Mouse (Mus musculus) ES-CJ7 (cell line): ENCODE measurements at regions not wholly inside any gene's neighbourhood (a gene's known extent, or its start where the extent isn't known, plus 50 kb on each side); places are given as distances from the start of the nearest gene placed in this dataset.

Source experiments
- DNase-seq: peaks from one replicate; pipeline ENCODE4 v3.0.0; 2011; ENCODE audit warnings: low read depth, low spot score

DNA sequence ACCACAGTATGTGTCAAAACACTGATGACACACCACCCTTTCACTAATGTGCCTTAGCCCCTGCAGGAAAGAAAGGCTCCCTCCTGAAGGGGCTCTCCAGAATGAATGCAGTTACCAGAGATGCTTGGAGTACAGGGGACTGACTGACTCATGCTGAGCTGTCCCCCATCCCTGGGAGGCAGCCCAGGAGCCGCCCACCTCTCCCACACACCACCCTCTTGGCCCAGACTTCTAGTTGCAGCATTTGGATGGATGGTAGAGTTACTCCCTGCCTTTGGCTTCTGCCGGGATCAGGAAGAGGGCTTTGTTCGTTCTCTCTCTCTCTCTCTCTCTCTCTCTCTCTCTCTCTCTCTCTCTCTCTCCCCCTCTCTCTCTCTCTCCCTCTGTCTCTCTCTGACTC lies 53.4 kb upstream of the Jun start:
- DNase-seq, result no peak

GRCm38 (mm10) chr4:95105926-95106622 lies 54.1 kb upstream of the Jun start:
- peak; percentile 54 for DNase-seq

GRCm38 (mm10) chr4:95106881-95107665 lies 55.1 kb upstream of the Jun start:
- DNase-seq, result no peak

GRCm38 (mm10) chr4:95108811-95109210 lies 56.8 kb upstream of the Jun start:
- DNase-seq, result peak; percentile 26

DNA sequence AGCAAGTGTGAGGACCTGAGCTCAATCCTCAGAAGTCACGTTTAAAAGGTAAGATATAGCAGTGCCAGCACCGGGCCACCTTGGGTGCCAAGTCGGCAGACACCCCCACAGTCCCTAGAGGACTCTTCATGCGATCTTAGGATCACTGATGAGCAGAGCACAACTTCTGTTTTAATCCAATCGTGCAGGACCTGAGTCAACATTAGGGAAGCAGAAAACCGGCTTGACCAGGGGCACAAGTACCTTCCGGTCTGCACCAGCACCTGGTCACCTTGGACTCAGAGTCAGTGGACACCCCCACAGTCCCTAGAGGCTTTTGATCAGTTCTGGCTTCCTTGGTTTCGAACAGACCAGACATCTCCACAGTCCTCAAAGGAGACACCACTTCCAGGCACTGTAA lies 58.8 kb upstream of the Jun start:
- no peak for DNase-seq

DNA sequence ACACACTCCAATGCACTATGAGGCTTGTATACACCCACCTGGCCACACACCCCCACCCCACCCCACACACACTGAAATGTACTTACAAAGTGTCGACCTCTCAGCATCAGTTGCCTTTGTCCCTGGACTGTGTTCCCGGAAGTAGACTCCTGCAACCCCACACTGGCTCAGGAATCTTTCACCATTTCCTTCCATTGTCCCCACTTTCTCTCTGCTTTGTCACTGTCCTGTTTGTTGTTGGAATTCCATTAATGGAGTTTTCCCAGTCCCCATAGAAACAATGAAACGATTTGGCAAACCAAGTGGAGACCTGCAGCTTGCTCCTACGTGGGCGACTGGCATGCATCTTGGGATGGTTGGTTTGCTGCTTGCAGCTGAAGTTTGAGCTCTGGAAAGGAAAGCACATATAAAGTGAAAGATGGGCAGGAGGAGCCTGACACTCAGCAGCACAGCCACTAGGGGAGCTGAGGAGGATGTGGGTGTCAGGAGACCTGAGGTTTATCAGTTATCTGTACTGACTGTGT lies 65.2 kb upstream of the Jun start:
- peak; percentile 58 for DNase-seq

- no peak for DNase-seq
These were observed 68.9 kb upstream of the Jun start for GRCm38 (mm10) chr4:95120876-95121275.

DNA sequence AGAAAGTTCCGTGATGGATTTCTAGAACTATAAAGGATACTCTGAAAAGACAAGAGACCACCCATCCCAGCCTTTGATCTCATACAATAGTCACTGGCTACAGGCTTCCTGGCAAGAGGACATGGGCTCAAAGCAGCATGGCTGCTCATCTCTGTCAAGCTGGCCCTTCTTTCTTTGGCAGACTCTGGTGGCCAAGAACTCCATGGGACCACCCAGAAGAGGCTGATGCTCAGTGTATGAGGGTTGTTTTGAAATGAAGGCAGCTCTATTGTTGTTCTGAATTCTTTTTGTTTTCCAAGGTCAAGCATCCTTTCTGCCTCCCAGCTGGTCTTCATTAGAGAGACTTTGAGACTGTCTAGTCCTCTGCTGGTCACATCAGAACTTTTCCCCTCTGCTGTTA lies 73.3 kb upstream of the Jun start:
- DNase-seq, result no peak

DNA sequence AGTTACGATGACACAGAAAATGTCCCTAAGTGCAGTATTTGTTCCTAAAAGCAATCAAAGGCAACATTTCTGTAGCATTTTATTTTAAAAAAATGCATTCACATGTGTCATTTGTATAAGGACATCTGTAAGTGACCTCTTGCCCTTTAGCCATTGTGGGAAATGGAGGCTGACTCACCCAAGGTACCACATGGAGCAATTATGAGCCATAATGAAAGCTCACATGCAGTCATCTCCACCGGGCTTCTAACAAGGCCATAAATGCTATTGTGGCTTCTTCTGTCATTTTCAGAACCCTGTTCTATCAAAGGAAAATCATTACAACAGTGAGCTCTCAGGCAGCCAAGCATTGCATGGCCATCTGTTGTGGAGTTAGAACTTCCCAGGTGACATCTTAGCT lies 75.9 kb upstream of the Jun start:
- DNase-seq, result no peak

DNA sequence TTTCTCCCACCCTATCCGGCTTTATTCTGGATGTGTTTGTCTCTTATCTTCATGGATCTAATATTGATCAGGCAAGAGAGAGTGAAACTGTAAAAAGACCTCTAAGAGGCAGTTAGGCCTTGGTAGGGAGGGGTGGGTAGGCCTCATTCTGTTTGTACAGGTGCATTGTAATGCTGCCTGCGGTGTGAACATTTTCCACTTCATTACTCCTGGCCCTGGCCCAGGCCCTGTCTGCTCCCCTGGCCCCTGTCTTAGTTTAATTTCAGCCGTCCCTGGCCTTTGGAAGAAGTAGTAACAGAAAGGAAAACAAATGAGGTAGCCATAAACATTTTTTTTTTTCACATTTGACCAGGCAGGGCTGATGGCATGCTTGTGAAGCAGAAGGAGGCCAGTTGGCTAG lies 81.8 kb upstream of the Jun start:
- no peak for DNase-seq

DNA sequence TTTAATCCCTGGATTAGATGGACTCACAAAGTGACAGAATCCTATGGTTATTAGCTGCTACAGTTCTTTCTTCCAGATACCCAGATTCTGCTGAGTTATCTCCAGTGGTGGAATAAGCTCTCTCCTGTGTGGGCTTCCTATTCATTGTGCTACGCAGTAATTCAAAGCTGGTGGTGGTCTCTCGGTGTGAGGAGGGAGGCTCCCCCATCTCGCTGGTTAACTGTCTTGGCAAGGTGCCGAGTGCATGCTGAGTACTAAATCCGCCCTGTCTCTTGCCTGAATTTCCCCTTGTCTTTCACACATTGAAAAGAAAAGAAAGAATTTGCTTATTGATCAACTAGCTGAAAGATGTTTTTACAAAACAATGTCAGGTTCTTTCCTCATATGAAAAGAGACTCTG lies 82.6 kb upstream of the Jun start:
- DNase-seq, result no peak

DNA sequence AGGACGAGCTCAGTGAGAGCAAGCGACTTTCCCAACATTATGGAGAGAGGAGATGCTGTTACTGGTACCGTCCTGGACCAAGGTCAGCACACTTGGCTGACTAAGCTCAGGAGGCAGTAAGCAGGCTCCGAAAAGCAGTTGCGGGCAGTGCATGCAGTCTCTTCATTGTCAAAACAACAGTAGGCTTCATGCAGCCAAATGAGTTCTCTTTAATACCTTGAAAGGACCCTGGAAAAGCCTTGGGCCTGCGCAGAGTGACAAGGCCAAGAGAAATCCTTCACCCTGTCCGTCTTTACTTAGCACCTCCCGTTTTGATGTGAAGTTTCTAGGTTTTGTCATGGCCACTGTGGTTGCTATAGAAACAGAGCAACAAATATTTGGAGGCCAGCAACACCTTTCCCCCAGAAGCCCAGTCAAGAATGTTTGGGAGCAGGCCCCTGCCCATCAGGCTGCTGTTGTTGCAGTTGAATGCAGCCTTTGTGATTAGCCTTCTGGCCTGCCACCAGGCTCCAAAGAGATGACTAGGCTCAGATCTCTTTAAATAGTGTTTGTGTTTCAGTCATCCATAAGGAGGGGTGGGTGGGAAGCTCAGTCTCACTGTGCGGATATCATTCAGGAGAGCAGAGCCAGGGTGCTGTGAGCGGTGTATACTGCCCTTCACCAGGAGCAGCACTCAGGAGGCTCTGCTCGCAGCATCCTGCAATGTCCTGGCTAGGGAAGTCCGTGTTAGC lies 85.6 kb upstream of the Jun start:
- no peak for DNase-seq

GRCm38 (mm10) chr4:95138676-95139075 lies 86.7 kb upstream of the Jun start:
- no peak for DNase-seq

GRCm38 (mm10) chr4:95141253-95141652 lies 89.2 kb upstream of the Jun start:
- DNase-seq, result no peak

DNA sequence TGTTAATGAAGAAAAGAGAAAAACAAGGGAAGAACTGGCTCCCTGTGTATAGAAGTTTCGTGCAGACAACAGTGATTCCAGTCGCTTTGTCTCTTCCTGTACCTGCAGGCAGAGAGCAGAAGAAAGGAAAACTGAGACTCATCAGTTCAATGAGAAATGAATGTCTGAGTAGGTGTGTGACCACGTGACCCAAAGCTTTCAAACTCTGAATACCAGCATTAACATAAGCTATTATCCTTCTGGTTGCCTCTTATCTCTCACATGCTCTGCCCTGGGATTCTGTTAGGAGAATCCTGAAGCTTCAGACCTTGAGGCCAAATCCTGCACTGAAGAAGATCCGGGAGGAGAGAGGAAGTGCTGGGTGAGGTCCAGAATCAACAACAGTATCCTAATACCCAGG lies 91.1 kb upstream of the Jun start:
- DNase-seq, result peak; percentile 4

DNA sequence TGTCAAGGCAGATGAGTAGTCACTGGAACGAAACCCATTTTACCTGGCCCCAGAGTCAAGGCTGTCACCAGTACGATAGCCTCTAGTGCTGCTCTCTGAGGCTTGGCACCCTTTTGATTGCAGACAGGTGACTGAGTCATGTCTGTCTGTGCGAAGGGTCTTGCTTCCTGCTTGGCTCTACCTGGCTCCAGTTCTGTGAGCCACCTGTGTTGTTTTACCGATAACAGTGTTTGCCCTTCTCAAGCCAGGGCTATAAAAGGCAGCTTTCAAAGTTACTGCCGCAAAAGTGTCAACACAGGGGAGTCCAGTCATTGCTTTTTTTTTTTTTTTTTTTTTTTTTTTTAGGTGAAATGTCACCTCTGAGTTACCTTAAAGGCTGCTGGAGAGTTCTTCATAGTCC lies 91.6 kb upstream of the Jun start:
- DNase-seq, result no peak

DNA sequence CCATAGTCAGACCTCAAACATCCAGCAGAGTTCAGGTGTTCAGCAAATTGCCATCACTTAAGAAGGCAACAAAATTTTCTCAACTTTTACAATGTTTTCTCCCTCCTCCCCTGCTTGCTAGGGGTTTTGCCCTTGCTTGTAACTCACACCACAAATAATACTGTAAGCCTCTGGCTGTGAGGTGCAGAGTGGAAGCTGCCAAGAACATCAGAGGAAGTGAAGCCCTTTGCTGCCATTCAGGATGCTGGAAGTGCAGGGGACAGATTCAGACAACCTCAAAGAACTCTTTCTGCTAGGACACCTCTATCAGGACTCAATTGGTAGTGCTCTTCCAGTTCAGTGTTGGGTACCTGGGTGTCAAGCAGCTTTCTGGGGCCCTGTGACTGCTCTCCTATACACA lies 92.4 kb upstream of the Jun start:
- DNase-seq, result no peak

GRCm38 (mm10) chr4:95146268-95146667 lies 94.2 kb upstream of the Jun start:
- DNase-seq, result no peak

DNA sequence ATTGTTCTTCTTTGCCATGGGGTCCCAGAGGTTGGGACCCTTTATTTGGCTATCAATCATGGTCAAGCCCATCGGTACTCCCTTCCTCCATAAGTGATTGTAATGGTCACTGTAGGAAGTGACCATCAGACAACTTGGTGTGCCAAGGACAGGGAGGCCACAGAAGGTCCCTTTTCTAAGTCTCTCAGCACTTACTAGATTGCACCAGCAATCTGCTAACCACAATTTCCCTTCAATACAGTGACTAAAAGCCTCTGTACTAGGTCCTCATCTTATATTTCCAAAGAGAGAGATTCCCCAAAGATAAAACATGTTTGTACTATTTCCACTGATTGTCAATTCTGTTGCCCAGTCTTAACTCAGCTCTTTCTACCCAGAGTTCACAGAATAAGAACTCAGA lies 96.6 kb upstream of the Jun start:
- no peak for DNase-seq

- DNase-seq, result no peak
These were observed 99.7 kb upstream of the Jun start for GRCm38 (mm10) chr4:95151678-95152077.

- DNase-seq, result no peak
These were observed 100.6 kb upstream of the Jun start for GRCm38 (mm10) chr4:95152431-95153115.

GRCm38 (mm10) chr4:95153737-95154287 lies 101.8 kb upstream of the Jun start:
- DNase-seq, result peak; percentile 33
